Mouse (Mus musculus) MEL (cell line): ENCODE results near the gene Arhgap23. TPM values are rescaled to one million over a fixed set of nuclear protein-coding genes. Genes with fewer than 3 reads are reported as not detected.

Experiments
- DNase-seq: peaks from one replicate; pipeline ENCODE4 v3.0.0; 2011; ENCODE audit warnings: low read depth, low spot score
- H3K27ac ChIP-seq: 2 replicates; pipeline ENCODE4 v1.5.1; 2012; ENCODE audit warnings: low read depth, mild to moderate bottlenecking, control low read depth, low read length, moderate library complexity; ENCODE audit not compliant: control insufficient read depth
- H3K27me3 ChIP-seq, 2 experiments: fragments of 150-350 bp in 1 of 2; sonication (generic) in 1 of 2; 2 replicates each; pipeline ENCODE4 v1.6.1; 2012; ENCODE audit warnings: low read length in 2 of 2, mild to moderate bottlenecking in 2 of 2, improper control_type of control experiment in 1 of 2, moderate library complexity in 1 of 2; ENCODE audit not compliant: insufficient read depth in 2 of 2, control insufficient read depth in 1 of 2
- H3K36me3 ChIP-seq, 2 experiments: 2 replicates each; pipeline ENCODE4 v1.6.1; 2012 to 2014; ENCODE audit warnings: low read length in 2 of 2, improper control_type of control experiment in 1 of 2, inconsistent platforms in 1 of 2, mild to moderate bottlenecking in 1 of 2; ENCODE audit not compliant: insufficient read depth in 2 of 2, control insufficient read depth in 1 of 2
- H3K4me1 ChIP-seq, 2 experiments: fragments of 150-350 bp in 1 of 2; sonication (generic) in 1 of 2; 2 replicates each; pipeline ENCODE4 v1.6.1; 2012; ENCODE audit warnings: low read length in 2 of 2, improper control_type of control experiment in 1 of 2, mild to moderate bottlenecking in 1 of 2; ENCODE audit not compliant: insufficient read depth in 2 of 2, control insufficient read depth in 1 of 2
- H3K4me3 ChIP-seq, 2 experiments: fragments of 150-350 bp in 1 of 2; sonication (generic) in 1 of 2; 2 replicates each; pipeline ENCODE4 v1.5.1; 2012; ENCODE audit warnings: low read depth in 2 of 2, low read length in 2 of 2, mild to moderate bottlenecking in 2 of 2, moderate library complexity in 2 of 2, control low read depth in 1 of 2, improper control_type of control experiment in 1 of 2; ENCODE audit not compliant: control insufficient read depth in 1 of 2, insufficient read depth in 1 of 2
- H3K79me2 ChIP-seq: 2 replicates; pipeline ENCODE4 v1.6.1; 2012; ENCODE audit warnings: mild to moderate bottlenecking, low read length, moderate library complexity; ENCODE audit not compliant: control insufficient read depth, poor library complexity, insufficient read depth
- H3K9ac ChIP-seq: 2 replicates; pipeline ENCODE4 v1.6.1; 2012; ENCODE audit warnings: low read depth, mild to moderate bottlenecking, control low read depth, low read length, moderate library complexity; ENCODE audit not compliant: control insufficient read depth, poor library complexity, severe bottlenecking
- H3K9me3 ChIP-seq: fragments of 150-350 bp; sonication (generic); replicated peaks from 2 replicates; pipeline ENCODE4 v1.6.1; 2012; ENCODE audit warnings: mild to moderate bottlenecking, low read length, improper control_type of control experiment, moderate library complexity; ENCODE audit not compliant: insufficient read depth
- MAFK ChIP-seq: IDR thresholded peaks from 2 replicates; pipeline ENCODE4 v1.6.1; 2011; ENCODE audit warnings: low read depth, mild to moderate bottlenecking, low read length, improper control_type of control experiment, borderline replicate concordance
- MAX ChIP-seq: IDR thresholded peaks from 2 replicates; pipeline ENCODE4 v1.6.1; 2011; ENCODE audit warnings: low read length, improper control_type of control experiment
- MEF2A ChIP-seq: IDR thresholded peaks from 2 replicates; pipeline ENCODE4 v1.6.1; 2014; ENCODE audit warnings: low read depth, mild to moderate bottlenecking, inconsistent platforms, low read length, improper control_type of control experiment; ENCODE audit not compliant: poor library complexity, insufficient replicate concordance, severe bottlenecking; ENCODE audit errors: extremely low read depth
- MYC ChIP-seq: IDR thresholded peaks from 2 replicates; pipeline ENCODE4 v1.6.1; 2011; ENCODE audit warnings: low read depth, mild to moderate bottlenecking, low read length, improper control_type of control experiment, moderate library complexity
- NELFE ChIP-seq: IDR thresholded peaks from 2 replicates; pipeline ENCODE4 v1.6.1; 2011; ENCODE audit warnings: low read depth, low read length, improper control_type of control experiment
- RCOR1 ChIP-seq: IDR thresholded peaks from 2 replicates; pipeline ENCODE4 v1.6.1; 2012; ENCODE audit warnings: low read depth, mild to moderate bottlenecking, inconsistent platforms, low read length, improper control_type of control experiment
- SIN3A ChIP-seq: IDR thresholded peaks from 2 replicates; pipeline ENCODE4 v1.6.1; 2012; ENCODE audit warnings: low read length, improper control_type of control experiment, inconsistent platforms
- SMC3 ChIP-seq: IDR thresholded peaks from 2 replicates; pipeline ENCODE4 v1.6.1; 2011; ENCODE audit warnings: low read depth, low read length, improper control_type of control experiment
- TBP ChIP-seq: IDR thresholded peaks from 2 replicates; pipeline ENCODE4 v1.8.0; 2011; ENCODE audit warnings: low read depth, low read length, improper control_type of control experiment
- USF1 ChIP-seq: IDR thresholded peaks from 2 replicates; pipeline ENCODE4 v1.6.1; 2014; ENCODE audit warnings: low read depth, mild to moderate bottlenecking, inconsistent platforms, low read length, improper control_type of control experiment, moderate library complexity
- ZKSCAN1 ChIP-seq: IDR thresholded peaks from 2 replicates; pipeline ENCODE4 v1.6.1; 2012; ENCODE audit warnings: low read depth, mild to moderate bottlenecking, inconsistent platforms, low read length, improper control_type of control experiment, moderate library complexity
- polyA plus RNA-seq, 2 experiments: library from polyadenylated mRNA; stranded (reverse) in 1 of 2; unstranded in 1 of 2; fragments of >175 nt in 1 of 2; fragments of >200 nt in 1 of 2; gene quantifications; 2 replicates each; pipeline versions ENCODE4 v1.2.1 to v1.2.4; 2012; ENCODE audit warnings: low replicate concordance in 2 of 2, low read depth in 1 of 2; ENCODE audit not compliant: insufficient read length in 2 of 2, insufficient read depth in 1 of 2, missing spikeins in 1 of 2
- total RNA-seq: library from RNA; depleted of rRNA; stranded (reverse); fragments of 300-350 nt; gene quantifications from 2 replicates; pipeline ENCODE4 v1.2.3, GENCODE M21; 2012

Gene Arhgap23
- total and polyA plus RNA-seq, 3 experiments: 1.7 to 7.5 TPM; not detected in 1

DNA sequence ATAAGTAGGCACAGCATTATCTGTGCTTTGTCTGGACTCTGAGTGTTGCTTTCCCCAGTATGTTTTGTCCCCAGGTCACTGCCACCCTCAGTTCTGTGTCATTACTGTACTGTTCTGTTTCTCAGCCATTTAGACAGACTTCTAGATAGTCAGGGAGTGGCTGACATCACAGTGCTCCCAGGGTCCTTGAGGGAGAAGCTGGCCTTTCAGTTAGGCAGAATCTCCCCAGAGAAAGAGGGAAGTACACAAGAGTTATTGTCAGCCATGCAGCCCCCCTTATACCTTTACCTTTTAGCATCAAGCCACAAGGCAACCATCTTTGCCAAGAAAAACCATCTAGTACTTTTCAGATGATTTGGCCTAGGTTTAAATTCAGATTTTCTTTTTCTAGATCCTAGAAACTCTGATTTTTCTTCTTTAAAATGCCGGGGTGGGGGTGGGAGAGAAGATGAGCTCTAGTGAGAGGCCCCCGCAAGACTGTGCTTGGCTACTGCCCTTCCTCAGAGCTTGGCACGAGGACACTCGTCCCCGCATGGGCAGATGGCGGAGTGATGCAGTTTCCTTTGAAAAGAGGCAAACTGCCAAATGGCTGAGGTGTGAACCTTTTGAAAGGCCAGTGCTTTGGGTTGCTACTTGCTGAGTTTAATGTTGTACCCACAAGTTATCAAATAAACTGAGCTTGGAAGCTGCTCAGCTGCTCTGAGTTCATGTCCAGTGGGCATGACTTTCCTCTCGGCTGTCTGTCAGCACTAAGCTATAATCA lies 44.8 kb upstream of the Arhgap23 start:
- Histone ChIP-seq H3K4me1 (peaks cover 0 to 3% of the 10 kb centered on the region in 2 experiments; a peak in 1 of 4 replicates), H3K4me3 (no peak overlapping the region), H3K27me3 (no peaks in the 10 kb centered on the region)
- no peak for TF ChIP-seq MEF2A
- no peak for TF ChIP-seq SMC3
- TF ChIP-seq SIN3A: no peak
- 0 out of 2 replicates have a peak, but pooled peaks have one; percentile 17 for TF ChIP-seq TBP
- TF ChIP-seq, all 39 proteins: peak for 1
- no peak for DNase-seq
- Histone ChIP-seq H3K9ac (no peak overlapping the region), H3K9me3 (no peaks in the 10 kb centered on the region), H3K79me2 (peaks cover 35% of the 10 kb centered on the region), H3K36me3 (peaks cover 0 to 15% of the 10 kb centered on the region in 2 experiments; a peak in 2 of 4 replicates), H3K27ac (no peak overlapping the region)

- TF ChIP-seq ZKSCAN1 (no peak), MYC (no peak), NELFE (no peak), MAX (no peak)
- TF ChIP-seq, all 39 proteins: peak for 0
- no peaks in the 10 kb centered on the region for H3K9me3 ChIP-seq
- H3K27me3 ChIP-seq: no peaks in the 10 kb centered on the region
- no peak overlapping the region for H3K4me3 ChIP-seq
- H3K27ac ChIP-seq: no peak overlapping the region
- H3K79me2 ChIP-seq: peaks cover 21% of the 10 kb centered on the region
- no peak for DNase-seq
- no peaks in the 10 kb centered on the region for H3K4me1 ChIP-seq
- no peak overlapping the region for H3K9ac ChIP-seq
- peaks cover 0 to 11% of the 10 kb centered on the region in 2 experiments; a peak in 2 of 4 replicates for H3K36me3 ChIP-seq
Measured at GRCm38 (mm10) chr11:97372159-97372864, 43.0 kb upstream of the Arhgap23 start.

DNA sequence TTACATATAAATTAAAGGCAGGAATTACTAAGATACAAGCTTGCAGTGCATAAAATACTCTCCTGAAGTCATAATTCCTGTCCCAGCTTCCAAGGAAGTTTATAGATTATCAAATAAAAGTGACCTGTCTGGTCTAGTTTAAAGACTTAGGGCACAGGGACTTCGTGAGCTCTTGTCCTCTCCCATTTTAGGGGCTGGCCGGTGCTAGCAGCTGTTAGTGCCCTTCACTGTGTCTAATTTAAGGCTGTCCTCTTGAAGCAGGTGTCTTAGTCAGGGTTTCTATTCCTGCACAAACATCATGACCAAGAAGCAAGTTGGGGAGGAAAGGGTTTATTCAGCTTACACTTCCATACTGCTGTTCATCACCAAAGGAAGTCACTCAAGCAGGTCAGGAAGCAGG lies 41.9 kb upstream of the Arhgap23 start:
- peaks cover 0 to 17% of the 10 kb centered on the region in 2 experiments; a peak in 2 of 4 replicates for H3K36me3 ChIP-seq

More for the DNA sequence above, 41.9 kb upstream of the Arhgap23 start:
- Histone ChIP-seq H3K27ac (no peak overlapping the region), H3K4me1 (no peaks in the 10 kb centered on the region), H3K79me2 (peaks cover 13% of the 10 kb centered on the region), H3K27me3 (no peaks in the 10 kb centered on the region), H3K4me3 (no peak overlapping the region), H3K9ac (no peak overlapping the region), H3K9me3 (no peaks in the 10 kb centered on the region)
- TF ChIP-seq USF1 (no peak), MAFK (no peak), RCOR1 (no peak)
- no peak for DNase-seq
